Mouse (Mus musculus) MEL (cell line): ENCODE measurements around the gene Defb36. TPM values are rescaled to one million over a fixed set of nuclear protein-coding genes. Genes with fewer than 3 reads are reported as not detected.

Experiments
- DNase-seq: peaks from one replicate; pipeline ENCODE4 v3.0.0; 2011; ENCODE audit warnings: low read depth, low spot score
- H3K27ac ChIP-seq: 2 replicates; pipeline ENCODE4 v1.5.1; 2012; ENCODE audit warnings: low read depth, mild to moderate bottlenecking, control low read depth, low read length, moderate library complexity; ENCODE audit not compliant: control insufficient read depth
- H3K27me3 ChIP-seq, 2 experiments: fragments of 150-350 bp in 1 of 2; sonication (generic) in 1 of 2; 2 replicates each; pipeline ENCODE4 v1.6.1; 2012; ENCODE audit warnings: low read length in 2 of 2, mild to moderate bottlenecking in 2 of 2, improper control_type of control experiment in 1 of 2, moderate library complexity in 1 of 2; ENCODE audit not compliant: insufficient read depth in 2 of 2, control insufficient read depth in 1 of 2
- H3K36me3 ChIP-seq, 2 experiments: 2 replicates each; pipeline ENCODE4 v1.6.1; 2012 to 2014; ENCODE audit warnings: low read length in 2 of 2, improper control_type of control experiment in 1 of 2, inconsistent platforms in 1 of 2, mild to moderate bottlenecking in 1 of 2; ENCODE audit not compliant: insufficient read depth in 2 of 2, control insufficient read depth in 1 of 2
- H3K4me1 ChIP-seq, 2 experiments: fragments of 150-350 bp in 1 of 2; sonication (generic) in 1 of 2; 2 replicates each; pipeline ENCODE4 v1.6.1; 2012; ENCODE audit warnings: low read length in 2 of 2, improper control_type of control experiment in 1 of 2, mild to moderate bottlenecking in 1 of 2; ENCODE audit not compliant: insufficient read depth in 2 of 2, control insufficient read depth in 1 of 2
- H3K4me3 ChIP-seq, 2 experiments: fragments of 150-350 bp in 1 of 2; sonication (generic) in 1 of 2; 2 replicates each; pipeline ENCODE4 v1.5.1; 2012; ENCODE audit warnings: low read depth in 2 of 2, low read length in 2 of 2, mild to moderate bottlenecking in 2 of 2, moderate library complexity in 2 of 2, control low read depth in 1 of 2, improper control_type of control experiment in 1 of 2; ENCODE audit not compliant: control insufficient read depth in 1 of 2, insufficient read depth in 1 of 2
- H3K79me2 ChIP-seq: 2 replicates; pipeline ENCODE4 v1.6.1; 2012; ENCODE audit warnings: mild to moderate bottlenecking, low read length, moderate library complexity; ENCODE audit not compliant: control insufficient read depth, poor library complexity, insufficient read depth
- H3K9ac ChIP-seq: 2 replicates; pipeline ENCODE4 v1.6.1; 2012; ENCODE audit warnings: low read depth, mild to moderate bottlenecking, control low read depth, low read length, moderate library complexity; ENCODE audit not compliant: control insufficient read depth, poor library complexity, severe bottlenecking
- H3K9me3 ChIP-seq: fragments of 150-350 bp; sonication (generic); replicated peaks from 2 replicates; pipeline ENCODE4 v1.6.1; 2012; ENCODE audit warnings: mild to moderate bottlenecking, low read length, improper control_type of control experiment, moderate library complexity; ENCODE audit not compliant: insufficient read depth
- E2F4 ChIP-seq: IDR thresholded peaks from 2 replicates; pipeline ENCODE4 v1.6.1; 2011; ENCODE audit warnings: low read depth, low read length, improper control_type of control experiment, borderline replicate concordance
- ETS1 ChIP-seq: IDR thresholded peaks from 2 replicates; pipeline ENCODE4 v1.6.1; 2012; ENCODE audit warnings: low read depth, mild to moderate bottlenecking, inconsistent platforms, low read length, improper control_type of control experiment, moderate library complexity
- GATA1 ChIP-seq: IDR thresholded peaks from 2 replicates; pipeline ENCODE4 v1.6.1; 2011; ENCODE audit warnings: low read depth, low read length, improper control_type of control experiment
- HCFC1 ChIP-seq: IDR thresholded peaks from 2 replicates; pipeline ENCODE4 v1.6.1; 2012; ENCODE audit warnings: low read depth, mild to moderate bottlenecking, inconsistent platforms, low read length, improper control_type of control experiment, moderate library complexity
- KAT2A ChIP-seq: conservative IDR thresholded peaks from 2 replicates; pipeline ENCODE4 v1.6.1; 2012; ENCODE audit warnings: low read depth, low read length, improper control_type of control experiment, inconsistent platforms
- MAFK ChIP-seq: IDR thresholded peaks from 2 replicates; pipeline ENCODE4 v1.6.1; 2011; ENCODE audit warnings: low read depth, mild to moderate bottlenecking, low read length, improper control_type of control experiment, borderline replicate concordance
- MAZ ChIP-seq: IDR thresholded peaks from 2 replicates; pipeline ENCODE4 v1.6.1; 2012; ENCODE audit warnings: low read depth, mild to moderate bottlenecking, inconsistent platforms, low read length, improper control_type of control experiment
- MEF2A ChIP-seq: IDR thresholded peaks from 2 replicates; pipeline ENCODE4 v1.6.1; 2014; ENCODE audit warnings: low read depth, mild to moderate bottlenecking, inconsistent platforms, low read length, improper control_type of control experiment; ENCODE audit not compliant: poor library complexity, insufficient replicate concordance, severe bottlenecking; ENCODE audit errors: extremely low read depth
- MYC ChIP-seq: IDR thresholded peaks from 2 replicates; pipeline ENCODE4 v1.6.1; 2011; ENCODE audit warnings: low read depth, mild to moderate bottlenecking, low read length, improper control_type of control experiment, moderate library complexity
- POLR2A ChIP-seq, 2 experiments: IDR thresholded peaks; 2 replicates each; pipeline ENCODE4 v1.6.1; 2011 to 2012; ENCODE audit warnings: low read length in 2 of 2, mild to moderate bottlenecking in 2 of 2, control low read depth in 1 of 2, improper control_type of control experiment in 1 of 2, low read depth in 1 of 2, moderate library complexity in 1 of 2; ENCODE audit not compliant: control insufficient read depth in 1 of 2, insufficient read depth in 1 of 2, poor library complexity in 1 of 2
- POLR2AphosphoS2 ChIP-seq: IDR thresholded peaks from 2 replicates; pipeline ENCODE4 v1.6.1; 2011; ENCODE audit warnings: low read length, improper control_type of control experiment
- POLR2AphosphoS5 ChIP-seq: IDR thresholded peaks from 2 replicates; pipeline ENCODE4 v1.6.1; 2012; ENCODE audit warnings: low read depth, borderline replicate concordance, mild to moderate bottlenecking, inconsistent platforms, low read length, moderate library complexity, mixed read lengths
- RCOR1 ChIP-seq: IDR thresholded peaks from 2 replicates; pipeline ENCODE4 v1.6.1; 2012; ENCODE audit warnings: low read depth, mild to moderate bottlenecking, inconsistent platforms, low read length, improper control_type of control experiment
- TBP ChIP-seq: IDR thresholded peaks from 2 replicates; pipeline ENCODE4 v1.8.0; 2011; ENCODE audit warnings: low read depth, low read length, improper control_type of control experiment
- TCF12 ChIP-seq: IDR thresholded peaks from 2 replicates; pipeline ENCODE4 v1.6.1; 2014; ENCODE audit warnings: low read depth, mild to moderate bottlenecking, inconsistent platforms, low read length, improper control_type of control experiment, moderate library complexity
- UBTF ChIP-seq: IDR thresholded peaks from 2 replicates; pipeline ENCODE4 v1.6.1; 2012; ENCODE audit warnings: low read depth, mild to moderate bottlenecking, inconsistent platforms, low read length, improper control_type of control experiment, moderate library complexity, borderline replicate concordance; ENCODE audit not compliant: insufficient read depth
- USF1 ChIP-seq: IDR thresholded peaks from 2 replicates; pipeline ENCODE4 v1.6.1; 2014; ENCODE audit warnings: low read depth, mild to moderate bottlenecking, inconsistent platforms, low read length, improper control_type of control experiment, moderate library complexity
- USF2 ChIP-seq, 2 experiments: IDR thresholded peaks; 2 replicates each; pipeline ENCODE4 v1.6.1; 2011 to 2012; ENCODE audit warnings: improper control_type of control experiment in 2 of 2, low read length in 2 of 2, borderline replicate concordance in 1 of 2, inconsistent platforms in 1 of 2, low read depth in 1 of 2, mild to moderate bottlenecking in 1 of 2; ENCODE audit not compliant: insufficient read depth in 1 of 2
- ZMIZ1 ChIP-seq: IDR thresholded peaks from 2 replicates; pipeline ENCODE4 v1.6.1; 2012; ENCODE audit warnings: low read depth, mild to moderate bottlenecking, inconsistent platforms, low read length, improper control_type of control experiment, moderate library complexity
- polyA plus RNA-seq, 2 experiments: library from polyadenylated mRNA; stranded (reverse) in 1 of 2; unstranded in 1 of 2; fragments of >175 nt in 1 of 2; fragments of >200 nt in 1 of 2; gene quantifications; 2 replicates each; pipeline versions ENCODE4 v1.2.1 to v1.2.4; 2012; ENCODE audit warnings: low replicate concordance in 2 of 2, low read depth in 1 of 2; ENCODE audit not compliant: insufficient read length in 2 of 2, insufficient read depth in 1 of 2, missing spikeins in 1 of 2
- total RNA-seq: library from RNA; depleted of rRNA; stranded (reverse); fragments of 300-350 nt; gene quantifications from 2 replicates; pipeline ENCODE4 v1.2.3, GENCODE M21; 2012

Defb36 gene
- total and polyA plus RNA-seq, 3 experiments, result not detected

DNA sequence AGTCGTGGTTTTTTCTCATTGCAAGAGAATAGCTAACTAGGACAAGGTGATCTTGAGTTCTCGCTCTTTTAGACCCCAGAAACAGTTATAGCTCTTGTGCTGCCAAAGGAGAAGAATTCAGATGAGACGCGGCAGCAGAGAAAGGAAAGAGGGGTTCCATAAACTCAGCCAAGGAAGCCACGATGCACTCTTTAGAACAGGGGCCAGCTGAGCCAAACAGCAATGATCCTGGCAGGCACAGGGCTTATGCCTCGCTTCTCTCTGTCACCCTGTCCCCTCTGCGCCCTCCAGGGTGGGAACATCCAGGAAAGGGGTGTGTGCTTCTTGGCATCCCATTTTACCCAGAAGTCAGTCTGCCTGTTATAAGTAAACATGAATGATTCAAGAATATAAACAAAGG lies 4.8 kb upstream of the Defb36 start, which contains the start of gene Defb45:
Gene Defb45 (minus strand): TSS at position 101 of the 400 bp plus-strand sequence.
- TF ChIP-seq POLR2AphosphoS5 (no peak), TCF12 (no peak), POLR2AphosphoS2 (no peak), MAFK (no peak), ETS1 (no peak), MEF2A (no peak), POLR2A (IDR thresholded peaks at IDR 0.05; ENCODE audit: control insufficient read depth in 1 of 2, insufficient read depth in 1 of 2, low read depth in 1 of 2, low read length in 2 of 2, poor library complexity in 1 of 2) (no peak), MAZ (no peak), GATA1 (no peak), USF2 (IDR thresholded peaks at IDR 0.05; ENCODE audit: borderline replicate concordance in 1 of 2, insufficient read depth in 1 of 2, low read depth in 1 of 2, low read length in 2 of 2) (no peak), KAT2A (no peak), E2F4 (no peak), MYC (no peak), UBTF (no peak), USF1 (no peak), ZMIZ1 (no peak), HCFC1 (no peak)
- Histone ChIP-seq H3K9me3 (no peaks in the 10 kb centered on the region), H3K27ac (no peak within 1 kb of the TSS)

GRCm38 (mm10) chr2:152600076-152600475 lies 4.1 kb upstream of the Defb36 start:
- Histone ChIP-seq H3K27ac (no peak overlapping the region), H3K4me1 (peaks cover 0 to 7% of the 10 kb centered on the region in 2 experiments; a peak in 1 of 4 replicates), H3K27me3 (no peaks in the 10 kb centered on the region; a peak in 2 of 4 replicates), H3K4me3 (no peak overlapping the region), H3K9ac (no peak overlapping the region), H3K9me3 (no peaks in the 10 kb centered on the region)
- no peak for TF ChIP-seq KAT2A
- no peak for TF ChIP-seq USF2 (IDR thresholded peaks at IDR 0.05; ENCODE audit: borderline replicate concordance in 1 of 2, insufficient read depth in 1 of 2, low read depth in 1 of 2, low read length in 2 of 2)
- no peak for TF ChIP-seq RCOR1
- no peak for TF ChIP-seq GATA1
- no peak for TF ChIP-seq TBP
- TF ChIP-seq, all 39 proteins: peak for 0
- Histone ChIP-seq H3K36me3 (peaks cover 0 to 3% of the 10 kb centered on the region in 2 experiments; a peak in 2 of 4 replicates), H3K79me2 (no peaks in the 10 kb centered on the region)
- DNase-seq, result no peak

More for the DNA sequence above, 4.8 kb upstream of the Defb36 start, which contains the start of gene Defb45:
- H3K36me3 ChIP-seq, result peaks cover 0 to 3% of the 10 kb centered on the region in 2 experiments; a peak in 2 of 4 replicates
- H3K27me3 ChIP-seq, result no peaks in the 10 kb centered on the region; a peak in 3 of 4 replicates
- H3K4me1 ChIP-seq, result peaks cover 0 to 7% of the 10 kb centered on the region in 2 experiments; a peak in 1 of 4 replicates
- no peak within 1 kb of the TSS for H3K9ac ChIP-seq
- DNase-seq, result no peak
- no peak within 1 kb of the TSS for H3K4me3 ChIP-seq
- no peaks in the 10 kb centered on the region for H3K79me2 ChIP-seq
